Mouse (Mus musculus) C2C12 (cell line): ENCODE results near the gene Ajap1. TPM values are rescaled to one million over a fixed set of nuclear protein-coding genes. Genes with fewer than 3 reads are reported as not detected.

Experiments used
- H3K27me3 ChIP-seq: one replicate; pipeline ENCODE4 v1.6.1; 2011; ENCODE audit not compliant: control insufficient read depth, insufficient read depth, insufficient read length
- H3K36me3 ChIP-seq: one replicate; pipeline ENCODE4 v1.6.1; 2011; ENCODE audit not compliant: control insufficient read depth, insufficient read depth
- H3K4me3 ChIP-seq: one replicate; pipeline ENCODE4 v1.5.1; 2011; ENCODE audit warnings: mild to moderate bottlenecking, control low read depth; ENCODE audit not compliant: poor library complexity, insufficient read depth, severe bottlenecking
- H3K79me2 ChIP-seq: one replicate; pipeline ENCODE4 v1.6.1; 2011; ENCODE audit not compliant: control insufficient read depth, insufficient read depth
- H3K79me3 ChIP-seq: one replicate; pipeline ENCODE4 v1.6.1; 2011; ENCODE audit warnings: low read depth, control low read depth
- H3ac ChIP-seq: one replicate; pipeline ENCODE3; 2011; ENCODE audit warnings: low read depth; ENCODE audit not compliant: control insufficient read depth, insufficient read length
- CEBPB ChIP-seq: IDR thresholded peaks from one replicate; pipeline ENCODE4 v1.6.1; 2011; ENCODE audit warnings: low read depth, mild to moderate bottlenecking, control low read depth, moderate library complexity
- CTCF ChIP-seq: IDR thresholded peaks from one replicate; pipeline ENCODE4 v1.5.1; 2011; ENCODE audit not compliant: control insufficient read depth, insufficient read depth, insufficient read length
- FOSL1 ChIP-seq: IDR thresholded peaks from one replicate; pipeline ENCODE4 v1.8.0; 2011; ENCODE audit warnings: mild to moderate bottlenecking, low read length; ENCODE audit not compliant: poor library complexity, insufficient read depth, severe bottlenecking
- MAX ChIP-seq: IDR thresholded peaks from one replicate; pipeline ENCODE4 v1.6.1; 2011; ENCODE audit warnings: mild to moderate bottlenecking, control low read depth
- MYOD1 ChIP-seq: IDR thresholded peaks from one replicate; pipeline ENCODE4 v1.6.1; 2011; ENCODE audit warnings: low read depth; ENCODE audit not compliant: control insufficient read depth, insufficient read length
- MYOG ChIP-seq: IDR thresholded peaks from one replicate; pipeline ENCODE4 v1.6.1; 2011; ENCODE audit not compliant: control insufficient read depth, insufficient read length; ENCODE audit errors: extremely low read depth
- USF1 ChIP-seq: IDR thresholded peaks from one replicate; pipeline ENCODE4 v1.6.1; 2011; ENCODE audit warnings: low read depth, mild to moderate bottlenecking, control low read depth, moderate library complexity
- polyA plus RNA-seq: library from polyadenylated mRNA; unstranded; fragments of >200 nt; fragmentation: generic; extraction: Trizol; gene quantifications from one replicate; pipeline ENCODE4 v1.2.1, GENCODE M21; 2012; ENCODE audit warnings: missing spikeins

Gene Ajap1
- polyA plus RNA-seq, 1 experiment, result 0.02 TPM

DNA sequence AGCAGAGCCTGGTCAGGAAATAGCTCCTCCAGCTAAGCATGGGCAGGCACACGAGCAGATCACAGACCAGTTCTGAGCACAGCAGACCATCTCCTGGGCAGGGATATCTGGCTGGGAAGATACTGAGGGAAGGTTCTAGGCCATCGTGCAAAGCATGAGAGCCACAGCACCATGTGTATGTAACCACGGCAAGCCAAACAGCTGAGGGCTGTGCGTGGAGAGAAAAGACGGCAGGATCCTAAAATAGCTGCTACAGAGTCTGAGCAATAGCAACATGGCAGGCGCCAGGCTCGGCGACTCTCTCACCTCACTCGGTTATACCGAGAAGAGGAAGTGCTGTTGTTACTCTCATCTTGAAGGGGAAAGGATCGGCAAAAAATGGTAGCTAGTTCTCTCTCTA is 42.7 kb downstream of the Ajap1 start:
- no peaks in the 10 kb centered on the region for H3K79me2 ChIP-seq
- no peaks in the 10 kb centered on the region for H3K36me3 ChIP-seq
- no peak overlapping the region for H3ac ChIP-seq

DNA sequence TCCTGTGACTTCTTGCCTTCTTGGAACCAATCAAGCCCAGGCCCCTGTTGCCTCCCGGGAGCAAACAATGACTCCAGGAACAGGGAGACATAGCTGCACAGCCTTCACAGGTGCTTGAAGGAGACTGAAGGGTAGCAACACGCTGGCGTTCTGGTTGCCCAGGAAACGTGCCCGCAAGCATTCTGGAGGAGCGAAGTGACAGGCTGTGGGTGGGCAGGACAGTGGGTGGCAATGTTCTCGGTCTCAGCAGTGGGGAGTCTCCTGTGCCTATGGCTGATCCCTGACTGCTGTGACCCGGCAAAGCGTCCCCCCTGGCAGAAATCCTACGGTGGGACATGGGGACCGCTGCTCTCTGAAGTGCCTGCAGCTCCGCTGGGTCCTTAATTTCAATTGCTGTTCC is 43.6 kb downstream of the Ajap1 start:
- Histone ChIP-seq H3K4me3 (no peak overlapping the region), H3K79me2 (no peaks in the 10 kb centered on the region), H3K27me3 (no peaks in the 10 kb centered on the region), H3K36me3 (no peaks in the 10 kb centered on the region), H3ac (no peak overlapping the region), H3K79me3 (no peaks in the 10 kb centered on the region)
- no peak for TF ChIP-seq CTCF
- no peak for TF ChIP-seq CEBPB
- no peak for TF ChIP-seq MYOG
- TF ChIP-seq MYOD1, result no peak
- TF ChIP-seq MAX, result no peak
- no peak for TF ChIP-seq USF1
- TF ChIP-seq FOSL1, result no peak

More for the DNA sequence above, 42.7 kb downstream of the Ajap1 start:
- no peaks in the 10 kb centered on the region for H3K79me3 ChIP-seq
- no peaks in the 10 kb centered on the region for H3K27me3 ChIP-seq
- H3K4me3 ChIP-seq, result no peak overlapping the region
- no peak for TF ChIP-seq USF1
- TF ChIP-seq MAX, result no peak
- no peak for TF ChIP-seq MYOG
- TF ChIP-seq CTCF, result no peak

DNA sequence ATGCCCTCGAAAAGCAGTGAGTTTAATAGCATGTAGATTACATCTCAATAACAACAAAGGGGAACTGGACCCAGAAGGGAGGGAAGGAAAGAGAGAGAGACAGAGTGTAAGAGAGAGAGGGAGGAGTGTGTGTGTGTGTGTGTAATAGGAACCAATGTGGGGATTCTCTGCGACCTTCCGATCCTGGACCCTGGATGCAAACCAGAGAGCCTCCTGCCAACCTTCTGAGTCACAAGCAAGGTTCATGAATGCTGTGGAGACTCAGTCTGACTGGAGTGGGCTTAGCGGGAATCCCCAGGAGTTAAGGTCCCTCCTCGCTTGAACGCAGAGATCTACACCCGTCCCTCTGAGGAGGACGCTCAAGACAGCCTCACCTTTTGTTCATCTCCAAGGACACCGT is 45.4 kb downstream of the Ajap1 start:
- H3K27me3 ChIP-seq, result no peaks in the 10 kb centered on the region
- no peaks in the 10 kb centered on the region for H3K79me3 ChIP-seq
- TF ChIP-seq MAX (no peak), FOSL1 (no peak), USF1 (no peak), CTCF (no peak)
- no peaks in the 10 kb centered on the region for H3K79me2 ChIP-seq
- no peaks in the 10 kb centered on the region for H3K36me3 ChIP-seq
- H3ac ChIP-seq, result no peak overlapping the region
- H3K4me3 ChIP-seq, result no peak overlapping the region

DNA sequence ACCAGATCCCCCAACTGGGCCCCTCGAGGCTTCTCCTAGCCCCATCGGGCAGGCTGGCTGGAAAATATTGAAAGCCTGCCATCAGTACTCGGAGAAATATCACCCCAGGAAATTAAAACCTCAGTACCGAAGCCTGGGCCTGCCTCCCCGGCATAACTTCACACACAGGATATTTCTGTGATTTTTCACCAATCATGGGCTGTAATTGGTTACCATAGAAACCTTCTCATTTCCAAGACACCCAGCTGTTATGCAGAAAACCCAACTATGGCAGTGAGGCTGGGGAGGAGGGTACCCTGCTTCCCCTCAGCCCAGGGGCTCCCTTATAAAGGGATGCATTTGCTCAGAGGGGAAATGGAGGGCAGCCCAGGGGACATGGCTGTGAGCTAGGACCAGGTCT is 46.7 kb downstream of the Ajap1 start:
- Histone ChIP-seq H3K36me3 (no peaks in the 10 kb centered on the region), H3K4me3 (no peak overlapping the region), H3K27me3 (no peaks in the 10 kb centered on the region), H3ac (no peak overlapping the region), H3K79me2 (no peaks in the 10 kb centered on the region), H3K79me3 (no peaks in the 10 kb centered on the region)
- TF ChIP-seq CEBPB (no peak), FOSL1 (no peak), MYOG (no peak)

DNA sequence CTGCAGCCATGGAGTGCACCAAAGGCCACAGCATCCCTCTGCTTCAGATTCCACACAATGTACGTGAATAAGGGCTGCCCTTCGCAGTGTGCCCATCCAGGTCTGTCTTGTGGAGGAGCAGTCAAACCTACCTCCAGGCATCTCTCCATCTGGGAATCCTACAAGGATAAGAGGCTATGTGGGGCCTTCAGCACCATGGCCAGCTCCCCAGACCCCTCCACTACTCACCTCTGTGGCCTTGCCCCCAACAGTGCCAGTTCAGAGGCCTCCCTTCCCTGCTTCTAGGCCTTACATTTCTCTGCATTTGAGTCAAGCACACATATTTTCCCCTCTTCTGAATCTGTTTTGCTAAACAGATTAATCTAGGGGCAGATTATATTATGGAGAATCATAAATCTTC is 52.6 kb downstream of the Ajap1 start:
- H3K36me3 ChIP-seq, result no peaks in the 10 kb centered on the region
- TF ChIP-seq USF1 (no peak), CTCF (no peak), MYOG (no peak), CEBPB (no peak), FOSL1 (no peak), MAX (no peak), MYOD1 (no peak)
- no peaks in the 10 kb centered on the region for H3K79me3 ChIP-seq
- no peaks in the 10 kb centered on the region for H3K27me3 ChIP-seq
- no peak overlapping the region for H3K4me3 ChIP-seq
- no peaks in the 10 kb centered on the region for H3K79me2 ChIP-seq
- no peak overlapping the region for H3ac ChIP-seq

DNA sequence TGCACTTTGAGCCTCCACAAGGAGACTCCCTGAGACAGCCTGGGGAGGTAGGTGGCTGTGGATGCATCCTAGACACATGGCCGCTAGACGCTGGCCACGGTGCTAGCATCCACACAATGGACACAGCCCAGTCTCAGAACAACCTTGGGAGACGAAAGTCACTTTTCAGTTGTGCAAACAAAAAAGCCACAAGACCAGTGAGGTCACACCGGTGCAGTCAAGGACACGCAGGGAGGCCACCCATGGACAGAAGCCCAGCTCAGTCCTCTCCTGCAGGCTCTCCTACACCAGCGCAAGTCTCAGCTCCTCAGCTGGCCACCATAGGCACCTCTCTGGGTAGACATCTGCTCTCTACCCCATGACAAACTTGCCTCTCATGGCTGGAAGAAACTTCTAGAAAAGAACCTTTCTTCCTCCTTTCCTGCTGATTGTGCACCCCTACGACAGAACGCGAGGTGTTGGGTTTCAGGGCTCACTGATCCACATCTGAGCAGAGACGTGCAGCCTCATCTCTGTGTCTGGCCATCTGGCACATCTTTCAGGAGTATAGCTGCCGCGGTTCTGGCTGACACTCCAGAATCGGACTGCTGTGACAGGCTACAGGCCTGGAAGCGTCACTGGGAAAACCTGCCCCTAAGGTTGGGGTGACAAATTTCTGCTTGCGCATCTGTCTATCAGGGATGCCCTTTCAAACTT is 56.5 kb downstream of the Ajap1 start:
- H3K36me3 ChIP-seq, result no peaks in the 10 kb centered on the region
- no peak overlapping the region for H3ac ChIP-seq
- no peak for TF ChIP-seq MYOG
- no peak for TF ChIP-seq CEBPB
- TF ChIP-seq FOSL1, result no peak
- no peak for TF ChIP-seq CTCF
- TF ChIP-seq USF1, result no peak
- no peak for TF ChIP-seq MAX
- no peak for TF ChIP-seq MYOD1
- H3K4me3 ChIP-seq, result no peak overlapping the region
- H3K27me3 ChIP-seq, result no peaks in the 10 kb centered on the region
- no peaks in the 10 kb centered on the region for H3K79me3 ChIP-seq
- no peaks in the 10 kb centered on the region for H3K79me2 ChIP-seq

DNA sequence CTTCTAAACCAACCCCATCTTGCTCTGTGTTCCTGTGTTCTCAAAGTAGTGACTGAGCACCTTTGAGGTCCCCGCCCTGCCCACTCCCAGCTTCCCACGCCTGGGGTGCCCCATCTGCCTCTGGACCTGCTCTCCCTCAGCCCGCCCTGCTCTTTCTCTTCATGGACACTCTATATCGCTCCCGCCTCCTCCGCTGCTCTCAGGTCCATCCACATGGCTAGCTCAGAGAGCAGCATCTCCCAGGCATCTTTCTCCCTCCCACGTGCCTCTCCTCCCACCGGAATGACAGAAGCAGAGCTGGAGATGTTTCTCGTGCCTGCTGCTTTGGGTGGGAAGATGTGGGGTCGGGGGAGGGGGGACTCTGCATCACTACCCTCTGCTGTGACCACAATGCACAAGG is 58.3 kb downstream of the Ajap1 start:
- H3K27me3 ChIP-seq, result no peaks in the 10 kb centered on the region
- no peaks in the 10 kb centered on the region for H3K79me3 ChIP-seq
- H3ac ChIP-seq, result no peak overlapping the region
- no peaks in the 10 kb centered on the region for H3K36me3 ChIP-seq
- TF ChIP-seq FOSL1, result no peak
- no peak for TF ChIP-seq MYOD1
- TF ChIP-seq USF1, result no peak
- no peaks in the 10 kb centered on the region for H3K79me2 ChIP-seq
- no peak overlapping the region for H3K4me3 ChIP-seq
